Mouse (Mus musculus): ENCODE data around the gene Dennd1a. TPM values are rescaled to one million over a fixed set of nuclear protein-coding genes. Genes with fewer than 3 reads are reported as not detected.
A peak's percentile ranks its signal among the peaks of the same experiment; 100 is the strongest.

The Dennd1a gene
- polyA plus RNA-seq, 1 experiment from 2014 or later = 14.4 TPM

DNA sequence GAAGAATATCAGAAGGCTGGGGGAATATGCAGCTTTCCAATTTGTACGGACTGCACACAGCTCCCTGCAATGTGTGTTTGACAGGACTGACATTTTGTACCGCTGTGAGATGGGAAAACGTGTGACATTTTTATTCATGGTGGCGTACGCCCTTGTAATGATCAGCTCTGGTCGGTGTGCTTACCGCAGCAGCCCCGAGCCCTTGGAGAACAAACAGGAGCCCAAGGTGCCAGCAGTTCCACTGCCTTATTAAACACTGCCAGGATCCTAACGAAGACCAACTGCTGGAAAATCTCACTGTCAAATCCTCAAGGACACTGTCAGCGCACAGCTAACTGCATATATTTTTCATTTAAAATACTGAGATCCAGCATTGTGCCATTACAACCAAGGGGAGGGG is 454.9 kb downstream of the Dennd1a start:
- peaks cover 38% of the 10 kb centered on the region for H3K4me1 ChIP-seq (replicated peaks)
- H3K4me3 ChIP-seq = no peak overlapping the region
- 71% methylated on average over 10 of the region's 10 CpGs for WGBS
- H3K4me2 ChIP-seq = no peak overlapping the region
- no peak for ATAC-seq (ENCODE audit: low FRiP score)
- H3K27ac ChIP-seq = peak overlapping the region; percentile 15; the same call in 1 of the 2 replicates
- 0 out of 2 replicates have a peak overlapping the region, but pooled peaks have one; percentile 19 for H3K9ac ChIP-seq
- 0 out of 2 replicates have a peak, but pooled peaks cover 1% of the 10 kb centered on the region for H3K36me3 ChIP-seq
- no peaks in the 10 kb centered on the region for H3K9me3 ChIP-seq
- H3K27me3 ChIP-seq = no peaks in the 10 kb centered on the region

DNA sequence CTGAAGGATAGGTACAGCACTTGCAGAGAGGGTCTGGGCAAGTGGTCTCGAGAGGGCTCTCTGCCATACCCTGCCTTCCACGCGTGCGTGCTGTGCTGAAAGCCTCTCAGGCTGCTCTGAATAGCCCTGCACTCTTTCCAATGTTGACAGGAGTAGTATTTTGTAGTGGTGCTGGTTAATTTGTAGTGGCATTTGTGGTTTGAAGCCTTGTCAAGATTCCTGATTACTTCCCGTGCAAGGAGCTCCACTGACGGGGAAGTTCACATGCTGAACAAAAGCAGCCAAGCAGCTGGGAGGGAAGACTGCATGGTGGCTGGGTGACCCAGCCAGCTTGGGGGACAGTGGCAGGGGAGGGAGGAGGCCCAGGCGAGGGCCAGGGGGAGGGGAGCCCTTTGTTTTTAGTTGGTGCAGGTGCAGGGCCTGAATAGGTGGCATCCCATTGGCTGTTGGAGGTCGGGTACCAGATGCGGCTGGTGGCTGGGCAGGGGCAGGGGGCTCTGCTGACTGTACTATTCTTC is 457.4 kb downstream of the Dennd1a start:
- ATAC-seq (ENCODE audit: low FRiP score) = peak; percentile 50
- Histone ChIP-seq H3K9ac (no peak overlapping the region), H3K27me3 (no peaks in the 10 kb centered on the region)

DNA sequence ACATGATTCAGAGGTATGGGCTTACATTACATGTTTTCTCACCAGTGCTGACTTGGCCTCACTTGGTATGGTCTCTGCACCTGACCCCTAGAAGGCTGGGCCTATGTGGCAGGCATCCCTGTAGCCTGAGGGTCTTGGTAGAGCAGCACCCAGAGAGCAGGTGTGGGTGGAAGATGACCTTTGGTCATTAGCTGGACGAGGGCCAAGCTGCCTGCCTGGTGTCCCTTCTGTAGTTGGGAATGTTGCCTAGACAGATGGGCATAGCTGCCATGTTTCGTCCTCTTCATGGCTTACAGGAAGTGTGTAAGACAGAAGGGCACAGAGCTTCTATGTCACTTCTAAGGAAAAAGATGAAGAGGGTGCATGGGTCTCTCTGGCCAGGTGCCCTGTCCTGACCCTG is 463.4 kb downstream of the Dennd1a start:
- no peak for ATAC-seq (ENCODE audit: low FRiP score)
- no peak overlapping the region for H3K4me3 ChIP-seq
- H3K4me2 ChIP-seq = no peak overlapping the region
- H3K4me1 ChIP-seq (replicated peaks) = peaks cover 35% of the 10 kb centered on the region
- H3K36me3 ChIP-seq = no peaks in the 10 kb centered on the region
- H3K9ac ChIP-seq = no peak overlapping the region
- no peaks in the 10 kb centered on the region for H3K9me3 ChIP-seq
- no peak overlapping the region for H3K27ac ChIP-seq
- H3K27me3 ChIP-seq = no peaks in the 10 kb centered on the region
- 80% methylated on average over 2 of the region's 2 CpGs for WGBS

More for the DNA sequence above, 457.4 kb downstream of the Dennd1a start:
- no peak overlapping the region for H3K4me3 ChIP-seq
- no peak overlapping the region for H3K4me2 ChIP-seq
- peak overlapping the region; percentile 49 for H3K27ac ChIP-seq
- 22% methylated on average over 9 of the region's 9 CpGs for WGBS
- no peaks in the 10 kb centered on the region for H3K9me3 ChIP-seq
- H3K4me1 ChIP-seq (replicated peaks) = peaks cover 38% of the 10 kb centered on the region
- no peaks in the 10 kb centered on the region for H3K36me3 ChIP-seq

DNA sequence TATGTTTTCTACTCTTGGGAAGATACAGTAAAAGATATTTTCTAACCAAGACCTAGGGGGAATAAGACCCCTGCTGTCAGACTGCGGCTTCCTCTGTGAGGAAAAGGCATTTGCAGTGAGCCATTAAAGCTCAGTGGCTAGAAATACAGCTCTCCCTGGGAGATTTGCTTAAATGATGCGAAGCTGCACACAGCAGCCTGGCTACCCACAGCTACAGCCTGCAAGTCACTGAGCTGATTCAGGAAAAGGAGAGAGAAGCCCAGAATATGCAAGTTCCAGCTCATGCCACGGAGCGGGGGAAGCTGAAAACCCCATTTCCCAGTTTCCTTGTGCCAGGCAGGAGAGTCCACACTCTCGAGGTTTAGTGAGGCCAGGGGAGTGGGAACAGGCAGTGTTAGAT is 465.1 kb downstream of the Dennd1a start:
- peak overlapping the region; percentile 29; the same call in 1 of the 2 replicates for H3K9ac ChIP-seq
- peaks cover 49% of the 10 kb centered on the region for H3K4me1 ChIP-seq (replicated peaks)
- no peak for ATAC-seq (ENCODE audit: low FRiP score)
- H3K36me3 ChIP-seq = no peaks in the 10 kb centered on the region
- no peaks in the 10 kb centered on the region for H3K27me3 ChIP-seq
- H3K4me3 ChIP-seq = no peak overlapping the region
- H3K27ac ChIP-seq = peak overlapping the region; percentile 80
- no peak overlapping the region for H3K4me2 ChIP-seq
- WGBS = 59% methylated on average over 5 of the region's 5 CpGs
- H3K9me3 ChIP-seq = no peaks in the 10 kb centered on the region

DNA sequence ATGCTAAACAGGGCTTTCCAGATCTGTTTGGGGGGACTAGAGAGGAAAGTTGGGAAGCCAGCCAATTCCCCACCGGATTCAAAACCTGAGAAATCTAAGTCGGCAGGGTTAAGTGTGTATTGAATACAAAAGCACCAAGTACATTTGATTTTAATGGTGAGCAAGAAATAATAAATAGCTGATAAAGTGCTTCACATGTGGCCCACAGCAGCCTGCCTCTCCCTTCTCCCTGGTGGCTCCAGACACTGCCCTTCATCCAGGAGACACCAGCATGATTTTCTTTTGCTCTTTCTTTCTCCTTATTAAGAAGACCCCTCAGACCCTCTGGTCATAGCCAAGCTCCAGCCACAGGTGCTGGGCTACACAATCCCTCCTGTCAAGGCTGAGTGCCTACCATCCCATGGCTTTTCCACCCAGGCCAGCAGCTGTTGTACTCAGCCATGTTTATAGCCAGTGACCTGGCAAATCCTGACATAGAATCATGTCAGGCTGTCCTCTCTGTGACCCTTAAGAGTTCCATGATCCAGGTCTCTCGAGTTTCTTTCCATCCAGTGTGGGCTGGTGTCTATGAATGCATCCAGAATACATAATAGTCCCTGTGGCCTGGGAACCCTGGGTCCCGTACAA is 467.6 kb downstream of the Dennd1a start:
- no peak for ATAC-seq (ENCODE audit: low FRiP score)
- H3K4me1 ChIP-seq (replicated peaks) = peaks cover 49% of the 10 kb centered on the region
- H3K27ac ChIP-seq = peak overlapping the region; percentile 87
- H3K9me3 ChIP-seq = no peaks in the 10 kb centered on the region
- 43% methylated on average over 4 of the region's 4 CpGs for WGBS
- H3K27me3 ChIP-seq = 0 out of 2 replicates have a peak, but pooled peaks cover 4% of the 10 kb centered on the region
- no peak overlapping the region for H3K4me3 ChIP-seq
- H3K9ac ChIP-seq = 0 out of 2 replicates have a peak overlapping the region, but pooled peaks have one; percentile 35
- H3K4me2 ChIP-seq = no peak overlapping the region
- no peaks in the 10 kb centered on the region for H3K36me3 ChIP-seq

DNA sequence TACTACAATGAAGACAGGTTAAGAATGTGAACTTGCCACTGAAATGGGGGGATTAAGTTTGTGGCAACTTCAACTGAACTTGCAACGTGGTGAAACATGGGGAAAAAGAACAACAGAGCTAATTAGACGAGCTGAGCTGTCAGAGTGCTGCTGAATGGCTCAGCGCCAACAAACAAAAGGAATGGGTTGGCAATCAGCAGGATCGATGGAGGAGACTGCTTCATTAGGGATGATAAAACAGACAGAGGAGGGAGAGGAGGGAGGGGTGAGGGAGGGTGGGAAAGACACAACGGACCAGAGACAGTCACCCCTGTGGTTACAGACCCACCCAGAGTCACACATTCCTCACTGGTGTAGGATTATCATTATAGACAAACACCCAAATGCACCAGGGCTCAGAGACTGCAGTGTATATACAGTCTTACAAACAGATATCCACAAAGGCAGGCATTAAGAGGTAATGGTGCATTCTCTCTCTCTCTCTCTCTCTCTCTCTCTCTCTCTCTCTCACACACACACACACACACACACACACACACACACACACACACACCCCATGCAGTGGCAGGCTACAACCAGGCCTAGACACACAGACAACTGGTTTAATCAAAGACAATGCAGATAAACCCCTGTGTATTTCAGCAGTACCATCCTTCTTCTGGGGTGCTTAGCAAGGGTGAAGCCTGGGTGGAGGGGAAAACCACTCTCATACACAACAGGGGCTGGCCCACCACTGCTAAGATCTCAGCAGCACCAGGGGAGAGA is 468.2 kb downstream of the Dennd1a start:
- peak; percentile 41 for ATAC-seq (ENCODE audit: low FRiP score)
- H3K9me3 ChIP-seq = no peaks in the 10 kb centered on the region
- peak overlapping the region; percentile 87 for H3K27ac ChIP-seq
- H3K9ac ChIP-seq = peak overlapping the region; percentile 35; the same call in 1 of the 2 replicates
- 0 out of 2 replicates have a peak, but pooled peaks cover 4% of the 10 kb centered on the region for H3K27me3 ChIP-seq
- WGBS = 5% methylated on average over 5 of the region's 5 CpGs
- H3K36me3 ChIP-seq = no peaks in the 10 kb centered on the region
- H3K4me2 ChIP-seq = no peak overlapping the region
- H3K4me3 ChIP-seq = no peak overlapping the region
- peaks cover 49% of the 10 kb centered on the region for H3K4me1 ChIP-seq (replicated peaks)

DNA sequence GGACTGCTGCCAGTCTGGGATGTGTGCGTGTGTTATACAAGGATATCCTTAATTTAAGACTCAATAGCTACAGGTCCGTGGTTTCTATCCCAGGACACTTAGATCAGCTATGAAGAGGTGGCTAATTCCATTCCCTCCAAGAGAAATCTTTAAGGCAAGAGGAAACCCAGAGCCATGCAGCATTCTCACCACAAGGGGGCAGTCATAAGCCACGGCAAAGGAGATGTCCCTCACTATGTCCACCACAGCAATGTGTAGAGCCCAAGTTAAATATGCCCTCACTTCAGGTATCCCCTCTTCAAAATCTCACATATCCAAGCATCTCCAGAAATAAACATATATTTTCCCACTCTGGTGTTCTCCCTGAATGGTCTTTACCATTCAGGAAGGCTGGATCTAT is 471.5 kb downstream of the Dennd1a start:
- H3K9ac ChIP-seq = no peak overlapping the region

DNA sequence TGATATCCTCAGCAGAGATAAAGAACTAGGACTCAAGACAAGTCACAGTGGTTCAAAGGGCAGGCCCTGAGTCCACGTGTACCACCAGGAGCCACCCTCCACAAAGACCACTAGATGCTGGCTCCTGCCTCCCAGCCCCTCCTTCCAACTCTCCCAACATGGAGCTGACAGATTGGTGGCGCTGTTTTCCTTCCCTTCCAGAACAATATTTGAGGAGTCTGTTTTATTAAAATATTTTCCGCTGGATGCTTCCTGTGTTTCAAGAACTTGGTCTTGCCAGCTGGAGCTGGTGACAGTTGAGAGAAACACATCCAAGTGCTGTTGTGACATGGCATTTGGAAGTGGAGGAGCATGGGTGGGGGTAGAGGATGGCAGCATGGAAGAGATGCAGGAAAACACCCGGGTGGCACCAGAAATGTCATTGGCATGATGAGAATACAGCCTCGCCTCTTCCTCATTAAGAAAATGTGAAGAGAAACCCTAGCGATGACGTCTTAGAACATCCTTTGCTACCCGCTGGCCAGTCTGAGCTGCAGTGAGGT is 472.3 kb downstream of the Dennd1a start:
- peaks cover 37% of the 10 kb centered on the region for H3K4me1 ChIP-seq (replicated peaks)
- 85% methylated on average over 8 of the region's 8 CpGs for WGBS
- no peaks in the 10 kb centered on the region for H3K9me3 ChIP-seq
- 0 out of 2 replicates have a peak, but pooled peaks cover 4% of the 10 kb centered on the region for H3K27me3 ChIP-seq
- no peak overlapping the region for H3K4me2 ChIP-seq
- H3K9ac ChIP-seq = no peak overlapping the region
- no peak overlapping the region for H3K27ac ChIP-seq
- H3K36me3 ChIP-seq = peaks cover 4% of the 10 kb centered on the region; the same call in 1 of the 2 replicates
- H3K4me3 ChIP-seq = no peak overlapping the region
- ATAC-seq (ENCODE audit: low FRiP score) = no peak

More for the DNA sequence above, 471.5 kb downstream of the Dennd1a start:
- H3K27me3 ChIP-seq = 0 out of 2 replicates have a peak, but pooled peaks cover 4% of the 10 kb centered on the region
- H3K4me3 ChIP-seq = no peak overlapping the region
- no peaks in the 10 kb centered on the region for H3K9me3 ChIP-seq
- H3K4me2 ChIP-seq = no peak overlapping the region
- no peak for ATAC-seq (ENCODE audit: low FRiP score)
- H3K36me3 ChIP-seq = peaks cover 4% of the 10 kb centered on the region; the same call in 1 of the 2 replicates
- no peak overlapping the region for H3K27ac ChIP-seq
- WGBS = 9% methylated on average over 3 of the region's 3 CpGs
- H3K4me1 ChIP-seq (replicated peaks) = peaks cover 42% of the 10 kb centered on the region

DNA sequence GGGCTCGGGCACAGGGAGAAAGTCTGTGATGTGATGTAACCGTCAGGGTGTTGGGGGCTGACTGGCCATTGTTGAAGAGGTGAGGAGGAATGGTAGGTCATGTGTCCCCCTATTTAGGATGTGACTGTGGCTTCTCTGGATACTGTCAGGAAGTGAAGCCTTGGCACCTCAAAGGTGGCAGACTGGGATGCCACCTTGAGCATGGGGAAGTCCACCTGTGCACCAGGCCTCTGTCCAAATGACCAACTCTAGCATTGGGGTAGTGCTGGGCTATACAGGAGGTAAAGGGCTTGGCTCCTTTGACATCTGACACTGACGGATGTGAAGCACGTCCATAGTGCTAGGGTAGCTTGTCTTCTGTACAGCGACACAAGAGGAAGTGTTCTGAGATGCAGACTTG is 474.8 kb downstream of the Dennd1a start:
- WGBS = 94% methylated on average over 5 of the region's 5 CpGs
- no peak overlapping the region for H3K4me2 ChIP-seq
- peaks cover 8% of the 10 kb centered on the region; the same call in 1 of the 2 replicates for H3K36me3 ChIP-seq
- H3K9ac ChIP-seq = no peak overlapping the region
- ATAC-seq (ENCODE audit: low FRiP score) = no peak
- H3K4me3 ChIP-seq = no peak overlapping the region
- H3K27me3 ChIP-seq = 0 out of 2 replicates have a peak, but pooled peaks cover 4% of the 10 kb centered on the region
- H3K9me3 ChIP-seq = no peaks in the 10 kb centered on the region
- H3K27ac ChIP-seq = no peak overlapping the region
- peaks cover 19% of the 10 kb centered on the region for H3K4me1 ChIP-seq (replicated peaks)

DNA sequence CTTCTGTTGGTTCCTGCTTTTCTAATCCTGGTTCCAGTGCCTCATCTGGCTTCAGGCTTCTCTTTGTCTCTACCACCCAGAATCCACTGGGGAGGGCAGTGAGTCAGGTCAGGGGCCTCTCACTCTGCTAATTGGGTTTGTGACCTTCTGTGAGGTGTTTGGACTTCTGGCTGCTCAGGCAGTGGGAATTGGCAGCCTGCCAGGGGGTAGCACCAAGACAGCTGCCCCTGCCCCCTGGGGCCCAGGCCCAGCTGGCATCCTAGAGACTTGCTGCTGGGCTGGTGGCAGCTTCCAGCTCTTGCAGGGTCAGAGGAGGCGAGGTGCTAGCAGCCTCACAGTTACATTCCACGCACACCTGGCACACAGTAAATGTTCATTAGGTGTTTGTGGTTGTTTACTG is 475.5 kb downstream of the Dennd1a start:
- Histone ChIP-seq H3K9ac (no peak overlapping the region), H3K4me2 (no peak overlapping the region), H3K27me3 (0 out of 2 replicates have a peak, but pooled peaks cover 4% of the 10 kb centered on the region), H3K4me3 (no peak overlapping the region), H3K36me3 (peaks cover 8% of the 10 kb centered on the region; the same call in 1 of the 2 replicates), H3K9me3 (no peaks in the 10 kb centered on the region), H3K27ac (no peak overlapping the region; the same call in 1 of the 2 replicates), H3K4me1 (replicated peaks) (peaks cover 18% of the 10 kb centered on the region)
- 0 out of 2 replicates have a peak, but pooled peaks have one; percentile 7 for ATAC-seq (ENCODE audit: low FRiP score)
- 44% methylated on average over 2 of the region's 2 CpGs for WGBS

DNA sequence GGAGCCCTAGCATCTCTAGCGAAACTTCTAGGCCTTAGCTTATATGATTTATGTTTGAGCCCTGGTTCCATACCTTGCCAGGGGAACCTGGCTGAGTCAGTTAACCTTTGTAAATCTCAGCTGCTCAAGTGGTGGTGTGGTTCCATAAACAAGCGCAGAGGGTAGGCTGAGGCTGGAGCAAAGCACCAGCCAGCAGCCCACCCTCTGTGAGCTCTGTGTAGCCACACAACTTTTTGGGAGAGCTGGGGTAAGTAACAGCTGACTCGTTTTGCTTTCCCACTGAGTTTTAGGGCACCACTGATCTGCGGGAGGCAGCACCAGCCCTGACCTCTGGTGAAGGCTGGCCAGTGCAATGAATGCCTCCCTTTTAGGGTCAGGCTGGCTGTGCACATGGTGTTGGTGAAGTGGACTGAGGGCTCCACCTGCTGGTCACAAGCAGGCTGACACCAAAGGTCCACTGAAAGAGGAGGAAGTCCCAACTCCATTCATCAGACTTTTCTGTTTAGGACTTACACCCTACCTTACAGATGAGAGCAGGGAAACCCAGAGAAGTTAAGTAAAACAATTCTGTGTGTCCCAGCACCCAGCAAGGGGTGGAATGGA is 484.5 kb downstream of the Dennd1a start:
- no peak overlapping the region for H3K9ac ChIP-seq
- peaks cover 23% of the 10 kb centered on the region; the same call in 1 of the 2 replicates for H3K36me3 ChIP-seq
- H3K4me1 ChIP-seq (replicated peaks) = peaks cover 15% of the 10 kb centered on the region; the same call in 1 of the 2 replicates
- ATAC-seq (ENCODE audit: low FRiP score) = peak; percentile 62; the same call in 1 of the 2 replicates
- 46% methylated on average over 4 of the region's 4 CpGs for WGBS
- no peaks in the 10 kb centered on the region for H3K9me3 ChIP-seq
- H3K27me3 ChIP-seq = no peaks in the 10 kb centered on the region
- H3K27ac ChIP-seq = no peak overlapping the region
- H3K4me2 ChIP-seq = no peak overlapping the region
- no peak overlapping the region for H3K4me3 ChIP-seq
